In genomic region chr17:33717982-33718381, GRCm38 (mm10) we compare ENCODE assay signal across 8 mouse cellular contexts. TPM values are rescaled to one million over a fixed set of nuclear protein-coding genes. Genes with fewer than 3 reads are reported as not detected.
A peak's percentile ranks its signal among the peaks of the same experiment; 100 is the strongest.
DNase-seq lines count a peak whose midpoint lies in the region; ATAC-seq and TF ChIP-seq lines count a peak whose summit lies in the region.

No protein-coding gene starts in this region.

- ATAC-seq in heart, embryonic 13.5 days (ENCODE audit: extremely low read depth, insufficient number of reproducible peaks, low FRiP score, low TSS enrichment), result no peak
- ATAC-seq in forebrain, postnatal 0 days, result no peak

- TF ChIP-seq CTCF in forebrain, postnatal 0 days (IDR thresholded peaks at IDR 0.05; ENCODE audit: low read depth), result no peak

- H3K27me3 ChIP-seq in heart, embryonic 13.5 days (replicated peaks), result no peaks in the 10 kb centered on the region
- H3K27me3 ChIP-seq in forebrain, postnatal 0 days (ENCODE audit: insufficient read depth, low read length), result no peaks in the 10 kb centered on the region; the same call in 1 of the 2 replicates

- in situ Hi-C loops in ES-E14 (cut with MboI; ENCODE audit: low sequenced_read_pairs in 2 of 2, unreplicated experiment in 2 of 2), result no loop called here

- peaks cover 39% of the 10 kb centered on the region; the same call in 1 of the 2 replicates for H3K79me2 ChIP-seq in macrophage (ENCODE audit: inconsistent target)

- peak overlapping the region; percentile 68 for H3K4me3 ChIP-seq in heart, embryonic 13.5 days
- H3K4me3 ChIP-seq in ES-E14 (ENCODE audit: insufficient read depth in 1 of 2, low read depth in 1 of 2, low read length in 2 of 2, poor library complexity in 1 of 2, severe bottlenecking in 1 of 2), result peak overlapping the region; percentile 75 to 83
- peak overlapping the region; percentile 74 for H3K4me3 ChIP-seq in forebrain, postnatal 0 days (ENCODE audit: low read depth, low read length)
- H3K4me3 ChIP-seq in macrophage (ENCODE audit: inconsistent target), result peak overlapping the region; percentile 93

- no peak for DNase-seq in heart, adult 8-10 months (ENCODE audit: low spot score)
- DNase-seq in ES-E14 (ENCODE audit: low read depth, low spot score), result no peak
- no peak for DNase-seq in forebrain, postnatal 0 days
- DNase-seq in left cerebral cortex, adult 9 months (ENCODE audit: low spot score in 2 of 2), result no peak
- no peak for DNase-seq in cerebellum, adult 18-20 months
- no peak for DNase-seq in layer of hippocampus, adult 9-10 months (ENCODE audit: low spot score)

- H3K9ac ChIP-seq in heart, embryonic 13.5 days, result peak overlapping the region; percentile 83
- H3K9ac ChIP-seq in ES-E14 (ENCODE audit: insufficient read depth, low read depth, low read length, poor library complexity, severe bottlenecking), result peak overlapping the region; percentile 73
- peak overlapping the region; percentile 67 for H3K9ac ChIP-seq in forebrain, postnatal 0 days

- 10% methylated on average over 8 of the region's 8 CpGs for WGBS in heart, embryonic 13.5 days
- 10% methylated on average over 8 of the region's 8 CpGs for WGBS in forebrain, postnatal 0 days
- 8% methylated on average over 8 of the region's 8 CpGs for WGBS in macrophage (ENCODE audit: missing documents)

- H3K27ac ChIP-seq in heart, embryonic 13.5 days (replicated peaks), result peak overlapping the region; percentile 37; the same call in 1 of the 2 replicates
- H3K27ac ChIP-seq in ES-E14 (ENCODE audit: insufficient read depth, low read depth, low read length, poor library complexity, severe bottlenecking) (no peak overlapping the region), macrophage (peak overlapping the region; percentile 29; the same call in 1 of the 2 replicates)
- peak overlapping the region; percentile 46; the same call in 1 of the 2 replicates for H3K27ac ChIP-seq in forebrain, postnatal 0 days (ENCODE audit: low read depth, low read length)

- H3K4me1 ChIP-seq in heart, embryonic 13.5 days, result peaks cover 8% of the 10 kb centered on the region
- H3K4me1 ChIP-seq in ES-E14 (ENCODE audit: control insufficient read depth in 2 of 2, insufficient read depth in 2 of 2, low read length in 2 of 2, poor library complexity in 1 of 2), result no peaks in the 10 kb centered on the region
- no peaks in the 10 kb centered on the region; the same call in 1 of the 2 replicates for H3K4me1 ChIP-seq in forebrain, postnatal 0 days (ENCODE audit: insufficient read depth)

- 0 out of 2 replicates have a peak, but pooled peaks cover 3% of the 10 kb centered on the region for H3K36me3 ChIP-seq in heart, embryonic 13.5 days
- no peaks in the 10 kb centered on the region for H3K36me3 ChIP-seq in ES-E14 (ENCODE audit: control insufficient read depth, insufficient read depth, low read length, poor library complexity, severe bottlenecking)
- no peaks in the 10 kb centered on the region for H3K36me3 ChIP-seq in forebrain, postnatal 0 days (ENCODE audit: insufficient read depth)
- no peaks in the 10 kb centered on the region for H3K36me3 ChIP-seq in macrophage (ENCODE audit: inconsistent target)

- no peaks in the 10 kb centered on the region for H3K9me3 ChIP-seq in heart, embryonic 13.5 days
- H3K9me3 ChIP-seq in ES-E14 (ENCODE audit: control insufficient read depth, insufficient read depth, low read depth, low read length), result no peaks in the 10 kb centered on the region
- no peaks in the 10 kb centered on the region for H3K9me3 ChIP-seq in forebrain, postnatal 0 days (ENCODE audit: low read length)

- peak overlapping the region; percentile 69 for H3K4me2 ChIP-seq in heart, embryonic 13.5 days
- peak overlapping the region; percentile 84 for H3K4me2 ChIP-seq in forebrain, postnatal 0 days (ENCODE audit: low read depth)

TF ChIP-seq in ES-E14, 5 proteins besides CTCF, POLR2A, EP300 and RAD21:
- TF ChIP-seq ZNF384 (IDR thresholded peaks at IDR 0.05; ENCODE audit: low read depth, low read length) (no peak), CHD2 (IDR thresholded peaks at IDR 0.05; ENCODE audit: low read depth, low read length) (no peak), HCFC1 (IDR thresholded peaks at IDR 0.05; ENCODE audit: borderline replicate concordance, insufficient read depth, low read length) (no peak), MAFK (IDR thresholded peaks at IDR 0.05; ENCODE audit: insufficient read depth, low read depth, low read length) (no peak), ZC3H11A (IDR thresholded peaks at IDR 0.05; ENCODE audit: borderline replicate concordance, low read depth, low read length) (no peak)

RNA-seq across cellular contexts. Expression of gene March2, which starts 0.5 kb away (rescaled TPM):
- 77.3 and 83.7 TPM in 2 replicates for polyA plus RNA-seq in heart, embryonic 13.5 days (2015; fragmentation: Nextera tagmentation; extraction: Ambion mirVana)
- total RNA-seq in heart, adult 8-10 months (2022), result 100 to 1,000 TPM; 126 to 160 (median 136) TPM
- 14.3 and 17.4 TPM in 2 replicates for total RNA-seq in ES-E14 (2012; rRNA removed)
- 96.5 and 102 TPM in 2 replicates for total RNA-seq in forebrain, postnatal 0 days (2014; rRNA removed)
- polyA plus RNA-seq in forebrain, postnatal 0 days (2015; fragmentation: Nextera tagmentation; extraction: Ambion mirVana), result 72.5 and 77.6 TPM in 2 replicates
- 10 to 100 TPM; 25.1 to 69.7 (median 43.6) TPM for total RNA-seq in macrophage (2018; cell fraction: chromatin; rRNA removed)
- 10 to 100 TPM; 41.9 to 70.5 (median 52.5) TPM for total RNA-seq in macrophage (2018; cell fraction: cytosol; rRNA removed)
- 10 to 100 TPM; 30.6 to 73.3 (median 43.2) TPM for total RNA-seq in macrophage (2018; cell fraction: nucleus; rRNA removed)
- polyA plus RNA-seq in macrophage (2018), result 31.4 to 62.1 TPM (median 56.3 TPM) in 3 replicates

RNA-seq across cellular contexts. Expression of gene Hnrnpm, which starts 31.3 kb away (rescaled TPM):
- polyA plus RNA-seq in heart, embryonic 13.5 days (2015; fragmentation: Nextera tagmentation; extraction: Ambion mirVana), result 190 and 194 TPM in 2 replicates
- total RNA-seq in heart, adult 8-10 months (2022), result 10 to 100 TPM; 76.0 to 96.9 (median 84.0) TPM
- total RNA-seq in ES-E14 (2012; rRNA removed), result 151 and 195 TPM in 2 replicates
- 73.6 and 87.1 TPM in 2 replicates for total RNA-seq in forebrain, postnatal 0 days (2014; rRNA removed)
- 135 and 151 TPM in 2 replicates for polyA plus RNA-seq in forebrain, postnatal 0 days (2015; fragmentation: Nextera tagmentation; extraction: Ambion mirVana)
- 1,000 to 10,000 TPM in 2 of 26 experiments, 100 to 1,000 TPM in 24; 632 to 1,038 (median 821) TPM for total RNA-seq in macrophage (2018; cell fraction: chromatin; rRNA removed)
- total RNA-seq in macrophage (2018; cell fraction: cytosol; rRNA removed), result 100 to 1,000 TPM; 104 to 184 (median 143) TPM
- 100 to 1,000 TPM; 322 to 672 (median 460) TPM for total RNA-seq in macrophage (2018; cell fraction: nucleus; rRNA removed)
- polyA plus RNA-seq in macrophage (2018), result 138 to 351 TPM (median 174 TPM) in 3 replicates

RNA-seq across cellular contexts. Expression of gene Rab11b, which starts 42.3 kb away (rescaled TPM):
- polyA plus RNA-seq in heart, embryonic 13.5 days (2015; fragmentation: Nextera tagmentation; extraction: Ambion mirVana), result 318 and 325 TPM in 2 replicates
- total RNA-seq in heart, adult 8-10 months (2022), result 100 to 1,000 TPM; 248 to 275 (median 267) TPM
- total RNA-seq in ES-E14 (2012; rRNA removed), result 26.0 and 34.8 TPM in 2 replicates
- 78.1 and 106 TPM in 2 replicates for total RNA-seq in forebrain, postnatal 0 days (2014; rRNA removed)
- 527 and 560 TPM in 2 replicates for polyA plus RNA-seq in forebrain, postnatal 0 days (2015; fragmentation: Nextera tagmentation; extraction: Ambion mirVana)
- 10 to 100 TPM; 18.6 to 46.6 (median 28.6) TPM for total RNA-seq in macrophage (2018; cell fraction: chromatin; rRNA removed)
- 100 to 1,000 TPM in 21 of 26 experiments, 10 to 100 TPM in 5; 94.9 to 135 (median 112) TPM for total RNA-seq in macrophage (2018; cell fraction: cytosol; rRNA removed)
- 10 to 100 TPM; 44.4 to 86.1 (median 55.8) TPM for total RNA-seq in macrophage (2018; cell fraction: nucleus; rRNA removed)
- polyA plus RNA-seq in macrophage (2018), result 103 to 129 TPM (median 115 TPM) in 3 replicates
